Mouse (Mus musculus) inflammation-experienced regulatory T-cells, adult 6 months (primary cell): ENCODE measurements around the gene Gm3468. TPM values are rescaled to one million over a fixed set of nuclear protein-coding genes. Genes with fewer than 3 reads are reported as not detected.
A peak's percentile ranks its signal among the peaks of the same experiment; 100 is the strongest.
"Not testable (repeated sequence)": the region's sequence is repeated elsewhere in the genome, so short reads cannot be mapped to it uniquely, and the experiment has no call there.

Experiments used
- ATAC-seq: one replicate; pipeline ENCODE4 v1.8.0; 2017
- polyA plus RNA-seq, 3 experiments: library from polyadenylated mRNA; unstranded; fragments of 100-300 nt; shearing (Covaris generic); gene quantifications; one replicate each; pipeline ENCODE4 v1.2.1; 2017

The Gm3468 gene
- 10 to 100 TPM in 2 of 3 experiments, 1 to 10 TPM in 1; 5.3 to 21.4 (median 13.6) TPM for polyA plus RNA-seq

DNA sequence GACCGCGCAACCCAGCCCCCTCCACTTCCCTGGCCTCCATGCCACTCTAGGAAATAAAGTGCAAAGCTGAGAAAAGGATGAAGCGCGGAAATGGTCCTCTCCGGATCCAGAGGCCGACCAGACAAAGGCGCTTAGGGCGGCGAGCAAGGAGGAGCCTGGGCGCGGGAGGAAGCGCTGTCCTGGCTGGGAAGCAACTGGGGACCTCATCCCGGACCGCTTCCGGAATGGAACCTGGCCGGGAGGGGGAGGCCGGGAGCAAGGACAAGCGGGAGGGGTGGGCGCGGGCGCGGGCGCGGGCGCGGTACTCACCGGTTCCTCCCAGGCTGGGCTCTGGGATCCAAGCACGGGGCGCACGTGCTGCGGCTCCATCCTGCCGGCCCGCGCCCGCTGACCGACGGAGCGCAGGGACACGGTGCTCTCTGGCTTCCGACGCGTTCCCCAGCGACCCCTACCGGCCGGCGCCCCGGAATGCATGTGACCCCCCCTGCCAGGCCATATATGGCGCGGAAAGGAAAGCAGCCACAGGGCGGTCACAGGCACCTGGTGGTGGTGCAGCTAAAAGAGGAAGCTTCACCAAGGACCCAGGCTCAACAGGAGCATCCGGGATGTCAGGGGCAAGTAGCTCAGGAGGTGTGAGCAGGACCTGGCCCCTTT, at the start of gene Gm3468:
Gene Gm3468 (minus strand): TSS at position 394 of the 654 bp plus-strand sequence.
- ATAC-seq = peak; percentile 87

DNA sequence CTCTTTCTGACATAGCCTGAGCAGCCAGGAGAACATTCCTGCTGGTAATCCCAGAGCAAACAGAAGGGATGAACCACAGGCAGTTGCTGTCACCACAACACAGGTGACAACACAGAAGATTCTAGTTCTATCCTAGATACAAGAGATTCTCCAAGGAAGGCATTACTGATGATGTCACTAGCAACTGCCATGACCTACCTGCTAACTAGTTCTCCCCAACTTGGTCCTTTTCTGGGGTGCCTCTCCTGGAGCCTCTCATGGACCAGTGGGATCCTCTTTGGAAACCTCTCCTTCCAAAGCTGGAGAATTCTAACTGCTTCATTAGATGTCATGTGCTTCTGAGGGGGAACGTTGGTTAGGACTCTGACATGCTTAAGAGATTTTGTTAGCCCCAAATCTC, 17.2 kb upstream of the Gm3468 start, which contains the start of gene Gm3476:
Gene Gm3476 (minus strand): TSS at position 101 of the 400 bp plus-strand sequence.
- ATAC-seq = not testable (repeated sequence)

DNA sequence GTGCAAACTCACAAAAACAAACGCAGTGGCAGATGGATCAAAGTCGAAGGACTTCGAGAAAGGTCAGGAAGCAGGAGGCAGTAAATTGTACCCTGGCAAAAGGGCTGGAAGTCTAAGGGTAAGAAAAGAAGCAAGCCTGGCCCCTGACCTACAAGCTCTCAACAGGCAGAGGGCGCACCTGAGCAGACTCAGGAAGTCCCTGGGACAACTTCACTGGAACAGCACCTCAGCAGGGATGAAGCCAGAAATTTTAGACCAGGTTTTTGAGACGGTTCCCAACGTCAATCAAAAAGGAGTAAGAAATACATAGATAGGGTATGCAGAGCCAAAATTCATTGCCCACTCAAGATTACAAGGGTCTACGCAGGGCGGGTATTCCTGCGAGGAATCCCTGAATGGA, 965 bp downstream of the Gm3468 start:
- not testable (repeated sequence) for ATAC-seq

DNA sequence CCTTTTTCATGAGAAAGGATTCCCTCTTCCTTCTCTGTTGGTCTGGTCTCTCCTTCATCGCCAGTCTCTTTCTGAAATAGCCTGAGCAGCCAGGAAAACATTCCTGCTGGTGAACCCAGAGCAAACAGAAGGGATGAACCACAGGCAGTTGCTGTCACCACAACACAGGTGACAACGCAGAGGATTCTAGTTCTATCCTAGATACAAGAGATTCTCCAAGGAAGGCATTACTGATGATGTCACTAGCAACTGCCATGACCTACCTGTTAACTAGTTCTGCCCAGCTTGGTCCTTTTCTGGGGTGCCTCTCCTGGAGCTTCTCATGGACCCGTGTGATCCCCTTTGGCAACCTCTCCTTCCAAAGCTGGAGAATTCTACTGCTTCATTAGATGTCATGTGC, 14.6 kb downstream of the Gm3468 start, which contains the start of gene Gm8206:
Gene Gm8206 (minus strand): TSS at position 101 of the 400 bp plus-strand sequence.
- not testable (repeated sequence) for ATAC-seq

DNA sequence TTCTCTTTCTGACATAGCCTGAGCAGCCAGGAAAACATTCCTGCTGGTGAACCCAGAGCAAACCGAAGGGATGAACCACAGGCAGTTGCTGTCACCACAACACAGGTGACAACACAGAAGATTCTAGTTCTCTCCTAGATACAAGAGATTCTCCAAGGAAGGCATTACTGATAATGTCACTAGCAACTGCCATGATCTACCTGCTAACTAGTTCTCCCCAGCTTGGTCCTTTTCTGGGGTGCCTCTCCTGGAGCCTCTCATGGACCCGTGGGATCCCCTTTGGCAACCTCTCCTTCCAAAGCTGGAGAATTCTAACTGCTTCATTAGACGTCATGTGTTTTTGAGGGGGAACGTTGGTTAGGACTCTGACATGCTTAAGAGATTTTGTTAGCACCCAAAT, 50.3 kb downstream of the Gm3468 start, which contains the start of gene Gm6337:
Gene Gm6337 (minus strand): TSS at position 101 of the 400 bp plus-strand sequence.
- ATAC-seq = not testable (repeated sequence)

Other genes with a start within 250 kb of the Gm3468 start
- gene Gm8237, start 228.3 kb downstream of the Gm3468 start, polyA plus RNA-seq = 1 to 10 TPM; 1.3 to 4.5 (median 1.4) TPM
- gene Gm3248, start 146.9 kb downstream of the Gm3468 start, polyA plus RNA-seq = 1 to 10 TPM; 2.3 to 5.4 (median 2.7) TPM
- not detected for gene Gm3453, start 129.5 kb downstream of the Gm3468 start, polyA plus RNA-seq
- gene Gm6337, start 50.4 kb downstream of the Gm3468 start, polyA plus RNA-seq = not detected
- 1 to 10 TPM; 1.7 to 8.5 (median 4.0) TPM for gene Gm8206, start 14.7 kb downstream of the Gm3468 start, polyA plus RNA-seq
- not detected for gene Gm3476, start 17.1 kb upstream of the Gm3468 start, polyA plus RNA-seq
- gene Gm21560, start 110.6 kb upstream of the Gm3468 start, polyA plus RNA-seq = under 1 TPM in 1 of 3 experiments, not detected in 2; 0.16 TPM
- 1 to 10 TPM; 2.0 to 6.7 (median 5.6) TPM for gene Gm3411, start 178.6 kb upstream of the Gm3468 start, polyA plus RNA-seq
- gene Gm21103, start 196.2 kb upstream of the Gm3468 start, polyA plus RNA-seq = not detected
- not detected for gene Gm3618, start 235.0 kb upstream of the Gm3468 start, polyA plus RNA-seq